Mouse (Mus musculus): Measurements from ENCODE around the gene Ccer1. TPM values are rescaled to one million over a fixed set of nuclear protein-coding genes. Genes with fewer than 3 reads are reported as not detected.

Gene Ccer1
- total and polyA plus RNA-seq, 2 experiments from 2014 or later: not detected

GRCm38 (mm10) chr10:97673239-97673638 lies 19.6 kb upstream of the Ccer1 start:
- no peak overlapping the region for H3K27ac ChIP-seq (ENCODE audit: low read depth, low read length)
- TF ChIP-seq CTCF (IDR thresholded peaks at IDR 0.05): no peak
- no peaks in the 10 kb centered on the region for H3K36me3 ChIP-seq (ENCODE audit: insufficient read depth, low read length)
- no peak overlapping the region for H3K4me3 ChIP-seq (ENCODE audit: low read depth, low read length)
- H3K4me1 ChIP-seq (ENCODE audit: insufficient read depth, low read length): no peaks in the 10 kb centered on the region
- WGBS: 69% methylated on average over 2 of the region's 2 CpGs
- no peak for DNase-seq (ENCODE audit: low spot score)
- no peaks in the 10 kb centered on the region for H3K27me3 ChIP-seq (ENCODE audit: insufficient read depth, low read length)
- no peak for ATAC-seq (ENCODE audit: low FRiP score)
- H3K4me2 ChIP-seq (ENCODE audit: low read depth, low read length, poor library complexity, severe bottlenecking): no peak overlapping the region
- H3K9me3 ChIP-seq (ENCODE audit: low read length): no peaks in the 10 kb centered on the region
- H3K9ac ChIP-seq (replicated peaks; ENCODE audit: low read length, poor library complexity, severe bottlenecking): no peak overlapping the region

GRCm38 (mm10) chr10:97682981-97683380 lies 9.9 kb upstream of the Ccer1 start:
- DNase-seq (ENCODE audit: low spot score): no peak
- Histone ChIP-seq H3K4me1 (ENCODE audit: insufficient read depth, low read length) (no peaks in the 10 kb centered on the region), H3K36me3 (ENCODE audit: insufficient read depth, low read length) (no peaks in the 10 kb centered on the region), H3K27me3 (ENCODE audit: insufficient read depth, low read length) (no peaks in the 10 kb centered on the region), H3K4me3 (ENCODE audit: low read depth, low read length) (no peak overlapping the region), H3K9ac (replicated peaks; ENCODE audit: low read length, poor library complexity, severe bottlenecking) (no peak overlapping the region), H3K9me3 (ENCODE audit: low read length) (no peaks in the 10 kb centered on the region), H3K4me2 (ENCODE audit: low read depth, low read length, poor library complexity, severe bottlenecking) (no peak overlapping the region), H3K27ac (ENCODE audit: low read depth, low read length) (no peak overlapping the region)
- no peak for TF ChIP-seq CTCF (IDR thresholded peaks at IDR 0.05)
- ATAC-seq (ENCODE audit: low FRiP score): no peak

- H3K9ac ChIP-seq (replicated peaks; ENCODE audit: low read length, poor library complexity, severe bottlenecking): no peak overlapping the region
- no peak for TF ChIP-seq CTCF (IDR thresholded peaks at IDR 0.05)
- DNase-seq (ENCODE audit: low spot score) (no peak), ATAC-seq (ENCODE audit: low FRiP score) (no peak)
- no peak overlapping the region for H3K4me2 ChIP-seq (ENCODE audit: low read depth, low read length, poor library complexity, severe bottlenecking)
- H3K4me1 ChIP-seq (ENCODE audit: insufficient read depth, low read length): no peaks in the 10 kb centered on the region
- no peaks in the 10 kb centered on the region for H3K27me3 ChIP-seq (ENCODE audit: insufficient read depth, low read length)
- H3K4me3 ChIP-seq (ENCODE audit: low read depth, low read length): no peak overlapping the region
- no peaks in the 10 kb centered on the region for H3K9me3 ChIP-seq (ENCODE audit: low read length)
- H3K27ac ChIP-seq (ENCODE audit: low read depth, low read length): no peak overlapping the region
- H3K36me3 ChIP-seq (ENCODE audit: insufficient read depth, low read length): no peaks in the 10 kb centered on the region
- 50% methylated on average over 1 of the region's 1 CpGs for WGBS
Measured at GRCm38 (mm10) chr10:97687198-97687597, 5.7 kb upstream of the Ccer1 start.

GRCm38 (mm10) chr10:97689425-97689824 lies 3.4 kb upstream of the Ccer1 start:
- DNase-seq (ENCODE audit: low spot score): peak; percentile 72
- no peaks in the 10 kb centered on the region for H3K9me3 ChIP-seq (ENCODE audit: low read length)
- peak; percentile 47; the same call in 1 of the 2 replicates for ATAC-seq (ENCODE audit: low FRiP score)
- H3K4me1 ChIP-seq (ENCODE audit: insufficient read depth, low read length): no peaks in the 10 kb centered on the region
- no peak overlapping the region for H3K27ac ChIP-seq (ENCODE audit: low read depth, low read length)
- 64% methylated on average over 3 of the region's 3 CpGs for WGBS
- H3K27me3 ChIP-seq (ENCODE audit: insufficient read depth, low read length): no peaks in the 10 kb centered on the region
- no peak overlapping the region for H3K4me3 ChIP-seq (ENCODE audit: low read depth, low read length)
- H3K9ac ChIP-seq (replicated peaks; ENCODE audit: low read length, poor library complexity, severe bottlenecking): no peak overlapping the region
- H3K36me3 ChIP-seq (ENCODE audit: insufficient read depth, low read length): no peaks in the 10 kb centered on the region
- TF ChIP-seq CTCF (IDR thresholded peaks at IDR 0.05): peak; percentile 75
- no peak overlapping the region for H3K4me2 ChIP-seq (ENCODE audit: low read depth, low read length, poor library complexity, severe bottlenecking)

- 94% methylated on average over 37 of the region's 37 CpGs for WGBS
- H3K27ac ChIP-seq (ENCODE audit: low read depth, low read length): no peak overlapping the region
- no peaks in the 10 kb centered on the region for H3K36me3 ChIP-seq (ENCODE audit: insufficient read depth, low read length)
- ATAC-seq (ENCODE audit: low FRiP score) (no peak), DNase-seq (ENCODE audit: low spot score) (no peak)
- no peak overlapping the region for H3K4me2 ChIP-seq (ENCODE audit: low read depth, low read length, poor library complexity, severe bottlenecking)
- no peak overlapping the region for H3K4me3 ChIP-seq (ENCODE audit: low read depth, low read length)
- H3K9ac ChIP-seq (replicated peaks; ENCODE audit: low read length, poor library complexity, severe bottlenecking): no peak overlapping the region
- no peak for TF ChIP-seq CTCF (IDR thresholded peaks at IDR 0.05)
- no peaks in the 10 kb centered on the region for H3K4me1 ChIP-seq (ENCODE audit: insufficient read depth, low read length)
- no peaks in the 10 kb centered on the region for H3K9me3 ChIP-seq (ENCODE audit: low read length)
- no peaks in the 10 kb centered on the region for H3K27me3 ChIP-seq (ENCODE audit: insufficient read depth, low read length)
Measured at GRCm38 (mm10) chr10:97693398-97694135, 708 bp downstream of the Ccer1 start.

- no peaks in the 10 kb centered on the region for H3K27me3 ChIP-seq (ENCODE audit: insufficient read depth, low read length)
- H3K9me3 ChIP-seq (ENCODE audit: low read length): no peaks in the 10 kb centered on the region
- no peak for DNase-seq (ENCODE audit: low spot score)
- H3K9ac ChIP-seq (replicated peaks; ENCODE audit: low read length, poor library complexity, severe bottlenecking): no peak overlapping the region
- TF ChIP-seq CTCF (IDR thresholded peaks at IDR 0.05): no peak
- no peak for ATAC-seq (ENCODE audit: low FRiP score)
- H3K4me2 ChIP-seq (ENCODE audit: low read depth, low read length, poor library complexity, severe bottlenecking): no peak overlapping the region
- H3K4me3 ChIP-seq (ENCODE audit: low read depth, low read length): no peak overlapping the region
- H3K27ac ChIP-seq (ENCODE audit: low read depth, low read length): no peak overlapping the region
- H3K36me3 ChIP-seq (ENCODE audit: insufficient read depth, low read length): no peaks in the 10 kb centered on the region
- no peaks in the 10 kb centered on the region for H3K4me1 ChIP-seq (ENCODE audit: insufficient read depth, low read length)
Measured at GRCm38 (mm10) chr10:97702321-97702720, 9.5 kb downstream of the Ccer1 start.

Measured in midbrain, postnatal 0 days (tissue).